Mouse (Mus musculus): Measurements from ENCODE around the gene Wdr31. TPM values are rescaled to one million over a fixed set of nuclear protein-coding genes. Genes with fewer than 3 reads are reported as not detected.
"Not testable (repeated sequence)": the region's sequence is repeated elsewhere in the genome, so short reads cannot be mapped to it uniquely, and the experiment has no call there.

Wdr31 gene
- polyA plus RNA-seq, 1 experiment from 2014 or later, result 12.0 TPM

DNA sequence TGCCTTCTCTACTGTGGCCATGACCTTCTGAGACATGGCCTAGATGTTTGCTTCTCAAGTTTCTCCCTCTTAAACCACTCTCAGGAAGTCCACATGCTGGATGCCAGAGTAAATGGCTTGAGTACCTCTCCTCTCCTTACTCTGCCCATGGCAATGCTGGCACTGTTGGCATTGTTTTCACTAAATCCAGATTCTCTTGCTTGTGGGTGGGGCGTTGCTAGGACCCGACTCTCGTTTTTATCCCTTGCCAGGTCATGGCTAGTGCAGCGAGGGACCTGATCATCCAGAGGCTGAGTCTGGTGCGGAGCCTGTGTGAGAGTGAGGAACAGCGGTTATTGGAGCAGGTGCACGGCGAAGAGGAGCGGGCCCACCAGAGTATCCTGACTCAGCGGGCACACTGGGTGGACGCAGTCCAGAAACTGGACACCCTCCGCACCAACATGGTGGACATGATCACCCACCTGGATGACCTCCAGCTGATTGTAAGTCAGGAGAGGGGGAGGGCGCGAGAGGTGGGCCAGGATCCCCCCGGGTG is 15.5 kb upstream of the Wdr31 start:
- Histone ChIP-seq H3K36me3 (ENCODE audit: control insufficient read depth, insufficient read depth, low read length) (0 out of 2 replicates have a peak, but pooled peaks cover 4% of the 10 kb centered on the region), H3K27ac (ENCODE audit: low read depth) (no peak overlapping the region), H3K4me2 (ENCODE audit: low read length) (no peak overlapping the region), H3K9me3 (ENCODE audit: control insufficient read depth, low read length) (no peaks in the 10 kb centered on the region), H3K4me3 (ENCODE audit: low read depth, low read length) (no peak overlapping the region), H3K4me1 (replicated peaks; ENCODE audit: control insufficient read depth, insufficient read depth, low read length) (no peaks in the 10 kb centered on the region), H3K27me3 (replicated peaks; ENCODE audit: control insufficient read depth, insufficient read depth, low read length) (no peaks in the 10 kb centered on the region), H3K9ac (ENCODE audit: low read length) (no peak overlapping the region)
- DNase-seq (ENCODE audit: low spot score) (no peak), ATAC-seq (replicated peaks; ENCODE audit: low FRiP score, low TSS enrichment, low read depth) (no peak)
- WGBS, result 91% methylated on average over 15 of the region's 15 CpGs

DNA sequence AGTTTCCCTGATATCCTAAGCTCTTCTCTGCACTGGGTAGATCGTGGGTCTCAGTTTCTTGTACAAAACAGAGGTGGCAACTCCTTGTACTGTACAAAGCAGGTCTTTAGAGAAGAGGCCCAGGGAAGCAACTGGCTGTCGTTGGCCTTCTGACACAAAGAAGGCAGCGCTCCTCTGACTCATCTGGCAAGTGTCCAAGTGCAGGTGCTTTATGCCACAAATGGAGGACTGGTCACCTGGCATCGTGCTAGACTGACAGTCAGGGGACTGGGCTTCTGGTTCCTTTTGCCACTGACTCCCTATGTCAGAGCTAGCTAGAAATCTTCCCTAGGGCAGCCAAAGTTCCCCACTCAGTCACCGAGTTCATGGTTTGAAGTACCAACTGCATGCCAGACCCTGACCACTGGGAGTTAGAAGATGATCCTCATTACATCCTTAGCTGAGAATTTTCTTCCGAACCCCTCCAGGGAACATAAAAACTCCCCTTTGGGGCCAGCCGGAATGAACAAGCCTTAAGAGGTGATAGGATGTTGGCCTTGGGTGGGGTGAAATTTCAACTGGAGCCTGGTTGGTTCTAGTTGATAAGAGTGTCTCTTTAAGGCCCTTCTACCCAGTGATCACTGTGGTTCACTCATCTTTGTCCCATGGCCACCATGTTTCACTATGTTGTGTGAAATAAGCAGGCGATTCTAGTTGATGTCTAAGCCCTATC is 14.9 kb upstream of the Wdr31 start:
- no peak overlapping the region for H3K27ac ChIP-seq (ENCODE audit: low read depth)
- WGBS, result 83% methylated on average over 8 of the region's 8 CpGs
- H3K4me1 ChIP-seq (replicated peaks; ENCODE audit: control insufficient read depth, insufficient read depth, low read length), result no peaks in the 10 kb centered on the region
- no peak overlapping the region for H3K4me3 ChIP-seq (ENCODE audit: low read depth, low read length)
- no peaks in the 10 kb centered on the region for H3K27me3 ChIP-seq (replicated peaks; ENCODE audit: control insufficient read depth, insufficient read depth, low read length)
- no peaks in the 10 kb centered on the region for H3K9me3 ChIP-seq (ENCODE audit: control insufficient read depth, low read length)
- ATAC-seq (replicated peaks; ENCODE audit: low FRiP score, low TSS enrichment, low read depth) (no peak), DNase-seq (ENCODE audit: low spot score) (no peak)
- 0 out of 2 replicates have a peak, but pooled peaks cover 4% of the 10 kb centered on the region for H3K36me3 ChIP-seq (ENCODE audit: control insufficient read depth, insufficient read depth, low read length)
- H3K9ac ChIP-seq (ENCODE audit: low read length), result no peak overlapping the region
- no peak overlapping the region for H3K4me2 ChIP-seq (ENCODE audit: low read length)

DNA sequence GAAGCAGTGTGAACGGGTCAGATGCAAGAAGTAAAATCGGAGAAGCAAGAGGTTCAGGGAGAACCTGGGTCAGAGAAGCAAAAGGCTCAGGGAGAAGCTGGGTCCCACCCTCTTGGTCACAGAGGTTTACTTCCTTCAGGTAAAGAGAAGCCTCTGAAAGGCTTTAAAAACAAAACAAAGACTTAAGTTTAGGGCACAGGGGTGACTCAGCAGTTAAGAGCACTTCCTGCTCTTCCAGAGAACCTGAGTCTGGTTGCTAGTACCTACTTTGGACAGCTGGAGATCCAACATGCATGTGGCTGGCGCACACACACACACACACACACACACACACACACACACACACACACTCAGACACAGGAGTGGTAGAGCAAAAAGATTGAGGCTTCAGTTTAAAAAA is 14.2 kb upstream of the Wdr31 start:
- H3K9me3 ChIP-seq (ENCODE audit: control insufficient read depth, low read length), result no peaks in the 10 kb centered on the region
- no peak for DNase-seq (ENCODE audit: low spot score)
- H3K4me3 ChIP-seq (ENCODE audit: low read depth, low read length), result no peak overlapping the region
- no peak overlapping the region for H3K9ac ChIP-seq (ENCODE audit: low read length)
- H3K4me2 ChIP-seq (ENCODE audit: low read length), result no peak overlapping the region
- 82% methylated on average over 3 of the region's 3 CpGs for WGBS
- no peak overlapping the region for H3K27ac ChIP-seq (ENCODE audit: low read depth)
- no peaks in the 10 kb centered on the region for H3K27me3 ChIP-seq (replicated peaks; ENCODE audit: control insufficient read depth, insufficient read depth, low read length)
- H3K4me1 ChIP-seq (replicated peaks; ENCODE audit: control insufficient read depth, insufficient read depth, low read length), result no peaks in the 10 kb centered on the region
- ATAC-seq (replicated peaks; ENCODE audit: low FRiP score, low TSS enrichment, low read depth), result no peak
- H3K36me3 ChIP-seq (ENCODE audit: control insufficient read depth, insufficient read depth, low read length), result 0 out of 2 replicates have a peak, but pooled peaks cover 4% of the 10 kb centered on the region

DNA sequence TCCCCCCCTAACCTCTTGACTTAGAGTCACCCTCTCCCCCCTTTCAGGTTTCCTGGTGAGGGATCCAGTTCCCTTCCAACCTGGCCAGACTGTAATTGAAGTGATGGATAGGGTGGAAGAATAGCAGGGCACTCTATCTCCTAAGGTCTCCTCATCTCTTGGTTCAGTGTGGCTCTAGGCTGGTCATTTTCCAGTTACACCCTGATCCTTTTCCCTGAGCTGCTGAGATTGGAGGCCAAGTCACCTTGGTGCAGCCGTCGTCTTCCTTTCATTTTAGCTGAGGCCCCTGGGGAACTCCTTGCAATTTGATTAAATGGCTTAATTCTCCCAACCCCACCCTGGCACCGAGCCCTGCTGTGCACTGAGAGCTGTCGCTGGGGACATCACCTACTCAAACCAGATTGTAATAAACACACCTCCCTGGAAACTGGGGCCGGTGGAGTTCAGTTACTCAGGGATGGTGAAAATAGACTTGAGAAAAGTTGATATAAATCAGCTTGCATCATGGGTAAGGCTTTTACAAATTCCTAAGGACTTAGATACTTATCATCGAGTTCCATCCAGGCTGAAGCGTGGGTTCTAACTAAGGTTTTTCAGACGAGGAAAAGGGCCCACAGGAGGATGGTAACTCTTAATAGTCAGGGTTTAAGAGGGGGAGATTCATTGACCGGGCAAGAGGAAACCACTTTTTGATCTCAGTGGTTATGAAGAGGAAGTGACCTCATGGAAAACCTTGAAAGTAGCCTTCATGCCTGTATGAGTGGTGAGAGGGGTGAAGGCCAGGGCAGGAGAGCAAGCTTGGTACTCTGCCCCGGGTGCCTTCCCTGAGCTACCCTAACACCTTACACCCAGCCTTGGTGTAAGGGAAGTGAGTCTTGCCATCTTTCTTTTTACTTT is 10.3 kb upstream of the Wdr31 start:
- ATAC-seq (replicated peaks; ENCODE audit: low FRiP score, low TSS enrichment, low read depth) (no peak), DNase-seq (ENCODE audit: low spot score) (peak; percentile 62)
- H3K27me3 ChIP-seq (replicated peaks; ENCODE audit: control insufficient read depth, insufficient read depth, low read length), result no peaks in the 10 kb centered on the region
- WGBS, result 37% methylated on average over 10 of the region's 10 CpGs
- H3K4me3 ChIP-seq (ENCODE audit: low read depth, low read length), result peak overlapping the region; percentile 47
- no peak overlapping the region for H3K27ac ChIP-seq (ENCODE audit: low read depth)
- H3K4me2 ChIP-seq (ENCODE audit: low read length), result peak overlapping the region; percentile 71
- H3K36me3 ChIP-seq (ENCODE audit: control insufficient read depth, insufficient read depth, low read length), result 0 out of 2 replicates have a peak, but pooled peaks cover 4% of the 10 kb centered on the region
- H3K9ac ChIP-seq (ENCODE audit: low read length), result no peak overlapping the region
- H3K4me1 ChIP-seq (replicated peaks; ENCODE audit: control insufficient read depth, insufficient read depth, low read length), result no peaks in the 10 kb centered on the region
- H3K9me3 ChIP-seq (ENCODE audit: control insufficient read depth, low read length), result no peaks in the 10 kb centered on the region

DNA sequence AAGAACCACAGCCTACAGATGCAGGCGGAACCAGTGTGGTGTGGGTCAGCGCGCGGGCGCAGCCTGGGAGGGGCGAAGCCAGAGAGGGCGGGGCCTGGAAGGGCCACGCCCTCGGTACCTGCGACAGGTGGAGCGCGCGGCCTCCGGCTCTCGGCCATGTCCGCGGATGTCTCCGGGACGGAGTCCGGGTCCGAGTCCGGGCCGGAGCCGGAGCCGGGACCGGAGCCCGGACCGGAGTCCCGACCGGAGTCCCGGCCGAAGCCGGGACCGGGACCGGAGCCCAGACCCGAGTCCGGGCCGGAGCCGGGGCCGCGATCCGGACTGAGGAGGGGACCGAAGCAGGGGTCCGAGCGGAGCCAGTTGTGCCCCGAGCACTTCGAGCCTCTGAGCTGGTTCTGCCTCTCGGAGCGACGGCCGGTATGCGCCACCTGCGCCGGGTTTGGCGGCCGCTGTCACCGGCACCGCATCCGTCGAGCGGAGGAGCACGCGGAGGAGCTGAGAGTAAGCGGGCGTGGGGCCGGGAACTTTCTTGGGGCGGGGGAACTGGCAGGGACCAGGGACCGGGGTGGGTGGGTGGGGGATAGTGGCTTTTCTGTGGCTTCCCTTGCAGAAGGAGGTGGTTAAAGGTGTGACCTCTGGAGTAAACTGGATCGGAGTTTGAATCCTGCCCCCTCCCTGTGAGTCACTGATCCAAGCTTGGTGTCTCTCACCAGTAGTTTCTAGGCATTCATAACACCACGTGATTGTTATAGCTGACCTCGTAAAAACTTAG is 9.4 kb upstream of the Wdr31 start, which contains the start of gene Bspry:
TSS of gene Bspry (plus strand) at position 117 of the 772 bp plus-strand sequence.
- peak within 1 kb of the TSS; percentile 47 for H3K4me3 ChIP-seq (ENCODE audit: low read depth, low read length)
- 2% methylated on average over 70 of the region's 71 CpGs for WGBS

DNA sequence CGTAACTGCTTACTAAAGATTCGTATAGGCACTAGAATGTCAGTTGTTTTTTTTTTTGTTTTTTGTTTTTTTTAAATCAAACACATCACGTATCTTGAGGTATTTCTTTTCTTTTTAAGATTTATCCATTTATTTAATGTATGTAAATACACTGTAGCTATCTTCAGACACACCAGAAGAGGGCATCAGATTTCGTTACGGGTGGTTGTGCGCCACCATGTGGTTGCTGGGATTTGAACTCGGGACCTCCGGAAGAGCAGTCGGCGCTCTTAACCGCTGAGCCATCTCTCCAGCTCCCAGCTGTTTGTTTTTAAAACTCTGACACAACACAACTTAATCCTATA is 8.9 kb upstream of the Wdr31 start:
- ATAC-seq (replicated peaks; ENCODE audit: low FRiP score, low TSS enrichment, low read depth); H3K36me3 ChIP-seq (ENCODE audit: control insufficient read depth, insufficient read depth, low read length); H3K27ac ChIP-seq (ENCODE audit: low read depth); H3K9me3 ChIP-seq (ENCODE audit: control insufficient read depth, low read length); H3K4me1 ChIP-seq (replicated peaks; ENCODE audit: control insufficient read depth, insufficient read depth, low read length); H3K27me3 ChIP-seq (replicated peaks; ENCODE audit: control insufficient read depth, insufficient read depth, low read length); DNase-seq (ENCODE audit: low spot score): not testable (repeated sequence)
- H3K9ac ChIP-seq (ENCODE audit: low read length), result peak overlapping the region; percentile 51
- peak overlapping the region; percentile 47 for H3K4me3 ChIP-seq (ENCODE audit: low read depth, low read length)
- WGBS, result 13% methylated on average over 11 of the region's 11 CpGs
- H3K4me2 ChIP-seq (ENCODE audit: low read length), result peak overlapping the region; percentile 71

More for the DNA sequence above, 9.4 kb upstream of the Wdr31 start, which contains the start of gene Bspry:
- ATAC-seq (replicated peaks; ENCODE audit: low FRiP score, low TSS enrichment, low read depth), result peak; percentile 92
- peak within 1 kb of the TSS; percentile 51 for H3K9ac ChIP-seq (ENCODE audit: low read length)
- H3K9me3 ChIP-seq (ENCODE audit: control insufficient read depth, low read length), result no peaks in the 10 kb centered on the region
- DNase-seq (ENCODE audit: low spot score), result peak; percentile 82
- H3K4me2 ChIP-seq (ENCODE audit: low read length), result peak within 1 kb of the TSS; percentile 71
- H3K27me3 ChIP-seq (replicated peaks; ENCODE audit: control insufficient read depth, insufficient read depth, low read length), result no peaks in the 10 kb centered on the region
- no peaks in the 10 kb centered on the region for H3K4me1 ChIP-seq (replicated peaks; ENCODE audit: control insufficient read depth, insufficient read depth, low read length)
- H3K36me3 ChIP-seq (ENCODE audit: control insufficient read depth, insufficient read depth, low read length), result 0 out of 2 replicates have a peak, but pooled peaks cover 4% of the 10 kb centered on the region
- peak within 1 kb of the TSS; percentile 57; the same call in 1 of the 2 replicates for H3K27ac ChIP-seq (ENCODE audit: low read depth)

DNA sequence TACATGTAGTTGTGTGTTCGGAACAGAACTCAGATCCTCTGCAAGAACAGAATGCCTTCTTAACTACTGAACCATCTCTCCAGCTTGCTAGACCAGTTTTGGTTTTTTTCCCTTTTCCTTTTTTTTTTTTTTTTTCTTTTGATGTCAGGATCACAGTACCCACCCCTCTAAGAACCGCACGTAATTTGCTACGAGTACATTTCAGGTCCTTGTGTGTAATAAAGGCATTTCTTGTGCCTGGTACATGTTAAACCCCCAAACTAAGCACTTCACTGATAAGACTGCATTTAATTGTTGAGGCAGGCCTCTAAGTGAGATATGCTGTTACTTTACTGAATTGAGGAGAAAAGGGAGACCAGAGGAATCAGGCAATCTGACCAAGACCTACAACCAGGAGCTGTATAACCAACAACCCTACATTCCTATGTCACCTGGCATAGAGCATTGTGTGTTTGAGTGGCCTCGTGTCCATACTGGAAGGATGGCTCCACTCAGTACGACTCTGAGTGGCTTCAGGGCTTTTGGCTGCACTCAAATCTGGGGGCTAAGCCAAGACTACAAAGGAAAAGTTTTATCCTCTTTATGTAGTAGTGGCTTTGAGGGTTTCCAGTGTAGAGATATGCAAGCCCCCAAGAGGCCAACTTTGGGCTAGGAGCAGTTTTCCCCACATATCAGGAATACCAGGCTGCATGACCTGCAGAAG is 7.0 kb upstream of the Wdr31 start:
- 69% methylated on average over 6 of the region's 6 CpGs for WGBS
- no peak for ATAC-seq (replicated peaks; ENCODE audit: low FRiP score, low TSS enrichment, low read depth)

More for the DNA sequence above, 7.0 kb upstream of the Wdr31 start:
- H3K27ac ChIP-seq (ENCODE audit: low read depth), result no peak overlapping the region
- H3K36me3 ChIP-seq (ENCODE audit: control insufficient read depth, insufficient read depth, low read length), result no peaks in the 10 kb centered on the region
- no peak overlapping the region for H3K4me2 ChIP-seq (ENCODE audit: low read length)
- DNase-seq (ENCODE audit: low spot score), result no peak
- no peak overlapping the region for H3K4me3 ChIP-seq (ENCODE audit: low read depth, low read length)
- no peaks in the 10 kb centered on the region for H3K9me3 ChIP-seq (ENCODE audit: control insufficient read depth, low read length)
- H3K9ac ChIP-seq (ENCODE audit: low read length), result no peak overlapping the region
- no peaks in the 10 kb centered on the region for H3K4me1 ChIP-seq (replicated peaks; ENCODE audit: control insufficient read depth, insufficient read depth, low read length)
- no peaks in the 10 kb centered on the region for H3K27me3 ChIP-seq (replicated peaks; ENCODE audit: control insufficient read depth, insufficient read depth, low read length)
